Mouse (Mus musculus) C2C12 (cell line): ENCODE results near the gene Kcnh1.

ENCODE experiments used
- CEBPB ChIP-seq: IDR thresholded peaks from one replicate; pipeline ENCODE4 v1.6.1; 2011; ENCODE audit warnings: low read depth, mild to moderate bottlenecking, control low read depth, moderate library complexity
- CTCF ChIP-seq: IDR thresholded peaks from one replicate; pipeline ENCODE4 v1.5.1; 2011; ENCODE audit not compliant: control insufficient read depth, insufficient read depth, insufficient read length
- MYOD1 ChIP-seq: IDR thresholded peaks from one replicate; pipeline ENCODE4 v1.6.1; 2011; ENCODE audit warnings: low read depth; ENCODE audit not compliant: control insufficient read depth, insufficient read length
- MYOG ChIP-seq: IDR thresholded peaks from one replicate; pipeline ENCODE4 v1.6.1; 2011; ENCODE audit not compliant: control insufficient read depth, insufficient read length; ENCODE audit errors: extremely low read depth
- USF1 ChIP-seq: IDR thresholded peaks from one replicate; pipeline ENCODE4 v1.6.1; 2011; ENCODE audit warnings: low read depth, mild to moderate bottlenecking, control low read depth, moderate library complexity

- TF ChIP-seq USF1: no peak
- no peak for TF ChIP-seq CTCF
- no peak for TF ChIP-seq MYOD1
- no peak for TF ChIP-seq MYOG
- no peak for TF ChIP-seq CEBPB
These were observed 311.4 kb downstream of the Kcnh1 start for GRCm38 (mm10) chr1:192502016-192502415.
